Mouse (Mus musculus): ENCODE data around the gene Ltf. TPM values are rescaled to one million over a fixed set of nuclear protein-coding genes. Genes with fewer than 3 reads are reported as not detected.
A peak's percentile ranks its signal among the peaks of the same experiment; 100 is the strongest.

Ltf gene
- polyA plus RNA-seq, 1 experiment from 2014 or later: 3.2 TPM

DNA sequence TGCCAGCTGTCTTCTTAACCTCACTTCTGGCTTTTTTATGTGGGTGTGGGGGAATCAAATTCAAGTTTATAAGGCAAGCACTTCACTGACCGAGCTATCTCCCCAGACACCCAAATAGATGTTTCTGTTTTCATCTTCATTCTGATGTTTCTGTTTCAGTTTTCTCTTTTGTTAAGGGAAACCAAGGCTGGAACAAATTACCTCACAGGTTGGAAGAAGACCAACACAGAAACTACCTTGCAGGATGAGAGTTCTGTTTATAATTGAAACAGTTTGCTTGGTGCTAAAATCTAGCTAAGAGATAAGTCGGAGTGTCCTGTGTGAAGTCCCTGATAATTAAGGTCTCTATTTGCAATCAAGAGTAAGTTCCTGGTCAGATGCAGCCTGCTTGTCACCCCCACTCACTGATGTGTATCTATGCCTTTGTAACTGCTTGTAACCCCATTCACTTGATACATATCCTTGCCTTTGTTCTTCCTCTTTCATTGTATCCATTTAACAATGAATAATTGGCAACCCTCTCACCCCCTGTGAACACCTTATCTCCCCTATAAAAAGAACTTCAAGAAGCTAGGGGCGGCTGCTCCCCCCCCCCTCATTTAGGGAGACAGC, 68.0 kb downstream of the Ltf start:
- Histone ChIP-seq H3K27ac (ENCODE audit: low read length) (no peak overlapping the region), H3K4me2 (ENCODE audit: low read depth, low read length) (no peak overlapping the region), H3K4me3 (ENCODE audit: low read length) (no peak overlapping the region), H3K36me3 (ENCODE audit: control insufficient read depth, insufficient read depth, low read length) (no peaks in the 10 kb centered on the region), H3K27me3 (ENCODE audit: control insufficient read depth, insufficient read depth, low read depth, low read length) (no peaks in the 10 kb centered on the region), H3K9me3 (ENCODE audit: control insufficient read depth, low read length) (no peaks in the 10 kb centered on the region), H3K4me1 (replicated peaks; ENCODE audit: control insufficient read depth, insufficient read depth, low read length) (peaks cover 5% of the 10 kb centered on the region; the same call in 1 of the 2 replicates), H3K9ac (ENCODE audit: low read length) (no peak overlapping the region)
- ATAC-seq (ENCODE audit: low read depth): no peak
- WGBS: 33% methylated on average over 3 of the region's 3 CpGs

DNA sequence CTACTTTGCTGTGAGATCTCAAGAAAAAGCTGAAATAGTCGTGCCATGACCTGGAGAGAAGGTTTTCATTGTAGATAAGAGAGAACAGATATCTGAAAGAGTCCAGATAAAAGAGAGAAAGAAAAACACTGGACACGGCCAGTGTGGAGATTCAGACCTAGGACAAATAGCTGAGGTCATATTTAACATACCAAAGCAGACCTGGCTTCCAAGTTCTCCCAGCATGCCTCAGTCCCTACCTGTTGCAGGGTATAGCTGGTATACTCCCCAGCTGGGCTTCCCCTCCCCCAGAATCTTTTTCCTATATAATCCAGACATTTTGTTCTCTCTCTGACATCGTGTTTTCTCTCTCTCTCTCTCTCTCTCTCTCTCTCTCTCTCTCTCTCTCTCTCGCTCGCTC, 68.9 kb downstream of the Ltf start:
- Histone ChIP-seq H3K9me3 (ENCODE audit: control insufficient read depth, low read length) (no peaks in the 10 kb centered on the region), H3K36me3 (ENCODE audit: control insufficient read depth, insufficient read depth, low read length) (no peaks in the 10 kb centered on the region), H3K4me2 (ENCODE audit: low read depth, low read length) (no peak overlapping the region), H3K27ac (ENCODE audit: low read length) (no peak overlapping the region), H3K9ac (ENCODE audit: low read length) (no peak overlapping the region), H3K27me3 (ENCODE audit: control insufficient read depth, insufficient read depth, low read depth, low read length) (no peaks in the 10 kb centered on the region), H3K4me1 (replicated peaks; ENCODE audit: control insufficient read depth, insufficient read depth, low read length) (peaks cover 5% of the 10 kb centered on the region; the same call in 1 of the 2 replicates), H3K4me3 (ENCODE audit: low read length) (no peak overlapping the region)
- WGBS: 6% methylated on average over 5 of the region's 5 CpGs
- ATAC-seq (ENCODE audit: low read depth): peak; percentile 55; the same call in 1 of the 2 replicates

DNA sequence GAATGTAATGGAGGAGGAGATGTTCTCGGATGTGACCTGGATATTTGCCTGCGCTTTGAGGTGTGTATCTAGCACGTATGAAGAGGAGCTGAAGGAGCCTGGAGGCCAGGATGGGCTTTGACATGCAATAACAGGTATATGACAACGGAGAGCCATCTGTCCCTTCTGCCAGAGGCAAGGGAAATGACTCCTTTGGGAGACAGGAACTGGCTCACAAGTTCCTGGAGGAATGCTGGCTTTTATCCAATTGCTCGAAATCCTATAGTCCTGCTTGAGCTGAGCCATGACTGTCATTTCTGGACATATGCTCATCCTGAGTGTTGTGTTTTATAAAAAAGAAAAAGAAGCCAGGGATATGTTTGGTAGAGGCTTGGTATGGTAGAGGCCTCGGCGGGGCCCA, 69.8 kb downstream of the Ltf start:
- peak; percentile 22; the same call in 1 of the 2 replicates for ATAC-seq (ENCODE audit: low read depth)
- H3K27ac ChIP-seq (ENCODE audit: low read length): no peak overlapping the region
- no peak overlapping the region for H3K4me2 ChIP-seq (ENCODE audit: low read depth, low read length)
- peaks cover 5% of the 10 kb centered on the region; the same call in 1 of the 2 replicates for H3K4me1 ChIP-seq (replicated peaks; ENCODE audit: control insufficient read depth, insufficient read depth, low read length)
- H3K9ac ChIP-seq (ENCODE audit: low read length): no peak overlapping the region
- no peak overlapping the region for H3K4me3 ChIP-seq (ENCODE audit: low read length)
- 25% methylated on average over 7 of the region's 7 CpGs for WGBS
- H3K9me3 ChIP-seq (ENCODE audit: control insufficient read depth, low read length): no peaks in the 10 kb centered on the region
- H3K27me3 ChIP-seq (ENCODE audit: control insufficient read depth, insufficient read depth, low read depth, low read length): no peaks in the 10 kb centered on the region
- H3K36me3 ChIP-seq (ENCODE audit: control insufficient read depth, insufficient read depth, low read length): no peaks in the 10 kb centered on the region

Other genes starting within 250 kb of the Ltf start
- not detected in 2 replicates for gene Prss42, start 221.1 kb upstream of the Ltf start, polyA plus RNA-seq (2015; fragmentation: Nextera tagmentation; extraction: Ambion mirVana)
- not detected in 2 replicates for gene Prss44, start 205.3 kb upstream of the Ltf start, polyA plus RNA-seq (2015; fragmentation: Nextera tagmentation; extraction: Ambion mirVana)
- not detected in 2 replicates for gene Prss43, start 192.6 kb upstream of the Ltf start, polyA plus RNA-seq (2015; fragmentation: Nextera tagmentation; extraction: Ambion mirVana)
- gene Prss45, start 184.7 kb upstream of the Ltf start, polyA plus RNA-seq (2015; fragmentation: Nextera tagmentation; extraction: Ambion mirVana): not detected in 2 replicates
- gene Prss46, start 174.8 kb upstream of the Ltf start, polyA plus RNA-seq (2015; fragmentation: Nextera tagmentation; extraction: Ambion mirVana): not detected in 2 replicates
- gene Prss50, start 161.3 kb upstream of the Ltf start, polyA plus RNA-seq (2015; fragmentation: Nextera tagmentation; extraction: Ambion mirVana): not detected in 2 replicates
- gene Als2cl, start 139.4 kb upstream of the Ltf start, polyA plus RNA-seq (2015; fragmentation: Nextera tagmentation; extraction: Ambion mirVana): 9.0 and 9.7 TPM in 2 replicates
- gene Tmie, start 139.2 kb upstream of the Ltf start, polyA plus RNA-seq (2015; fragmentation: Nextera tagmentation; extraction: Ambion mirVana): 1.5 and 1.6 TPM in 2 replicates
- gene Fam240a, start 102.4 kb upstream of the Ltf start, polyA plus RNA-seq (2015; fragmentation: Nextera tagmentation; extraction: Ambion mirVana): not detected in 2 replicates
- gene Tdgf1, start 73.1 kb upstream of the Ltf start, polyA plus RNA-seq (2015; fragmentation: Nextera tagmentation; extraction: Ambion mirVana): not detected in 2 replicates
- gene Lrrc2, start 67.7 kb upstream of the Ltf start, polyA plus RNA-seq (2015; fragmentation: Nextera tagmentation; extraction: Ambion mirVana): 0.83 and 1.1 TPM in 2 replicates
- 1.4 and 1.9 TPM in 2 replicates for gene Rtp3, start 28.7 kb upstream of the Ltf start, polyA plus RNA-seq (2015; fragmentation: Nextera tagmentation; extraction: Ambion mirVana)
- gene Ccrl2, start 38.2 kb downstream of the Ltf start, polyA plus RNA-seq (2015; fragmentation: Nextera tagmentation; extraction: Ambion mirVana): 6.7 and 8.2 TPM in 2 replicates
- gene Lrrfip2, start 98.3 kb downstream of the Ltf start, polyA plus RNA-seq (2015; fragmentation: Nextera tagmentation; extraction: Ambion mirVana): 42.1 and 43.1 TPM in 2 replicates